Mouse (Mus musculus): ENCODE data around the gene Rfx1.

Gene Rfx1

GRCm38 (mm10) chr8:84066291-84066930 lies at the start of gene Rfx1:
Rfx1 (plus strand) TSS chr8:84066834.
- DNase-seq = peak; percentile 99

- DNase-seq = no peak
These were observed 46.9 kb upstream of the Rfx1 start for GRCm38 (mm10) chr8:84019738-84020137.

GRCm38 (mm10) chr8:84021096-84021495 lies 45.5 kb upstream of the Rfx1 start, which contains the start of gene Palm3:
Palm3 (plus strand) TSS chr8:84021471.
- no peak for DNase-seq

- DNase-seq = no peak
These were observed 45.1 kb upstream of the Rfx1 start for GRCm38 (mm10) chr8:84021569-84021968.

- DNase-seq = no peak
These were observed 43.5 kb upstream of the Rfx1 start for GRCm38 (mm10) chr8:84023085-84023484.

- DNase-seq = no peak
These were observed 43.0 kb upstream of the Rfx1 start for GRCm38 (mm10) chr8:84023631-84024030.

- peak; percentile 34 to 51 for DNase-seq
These were observed 42.5 kb upstream of the Rfx1 start for GRCm38 (mm10) chr8:84024171-84024570.

- DNase-seq = no peak
These were observed 40.8 kb upstream of the Rfx1 start for GRCm38 (mm10) chr8:84025863-84026262.

- DNase-seq = no peak
These were observed 39.2 kb upstream of the Rfx1 start for GRCm38 (mm10) chr8:84027449-84027848.

- no peak for DNase-seq
These were observed 37.4 kb upstream of the Rfx1 start for GRCm38 (mm10) chr8:84029272-84029671.

GRCm38 (mm10) chr8:84032777-84033176 lies 33.9 kb upstream of the Rfx1 start:
- DNase-seq = no peak

GRCm38 (mm10) chr8:84038015-84038414 lies 28.6 kb upstream of the Rfx1 start:
- no peak for DNase-seq

GRCm38 (mm10) chr8:84039050-84039449 lies 27.6 kb upstream of the Rfx1 start:
- DNase-seq = peak; percentile 75 to 81

- peak; percentile 20 to 49 for DNase-seq
These were observed 24.3 kb upstream of the Rfx1 start, which contains the start of gene Il27ra for GRCm38 (mm10) chr8:84042066-84042947. Il27ra (minus strand) TSS chr8:84042589.

GRCm38 (mm10) chr8:84042948-84043342 lies 23.7 kb upstream of the Rfx1 start:
- no peak for DNase-seq

- no peak for DNase-seq
These were observed 22.5 kb upstream of the Rfx1 start for GRCm38 (mm10) chr8:84044103-84044502.

- no peak for DNase-seq
These were observed 21.7 kb upstream of the Rfx1 start, which contains the start of gene Rln3 for GRCm38 (mm10) chr8:84044900-84045299. Rln3 (minus strand) TSS chr8:84045000.

- DNase-seq = no peak
These were observed 20.1 kb upstream of the Rfx1 start for GRCm38 (mm10) chr8:84046505-84046904.

- DNase-seq = no peak
These were observed 18.5 kb upstream of the Rfx1 start for GRCm38 (mm10) chr8:84048171-84048570.

GRCm38 (mm10) chr8:84052746-84053145 lies 13.9 kb upstream of the Rfx1 start:
- DNase-seq = no peak

GRCm38 (mm10) chr8:84053229-84053628 lies 13.4 kb upstream of the Rfx1 start:
- DNase-seq = no peak

- DNase-seq = no peak
These were observed 8.8 kb upstream of the Rfx1 start for GRCm38 (mm10) chr8:84057827-84058226.

- no peak for DNase-seq
These were observed 7.4 kb upstream of the Rfx1 start for GRCm38 (mm10) chr8:84059226-84059625.

- no peak for DNase-seq
These were observed 6.4 kb upstream of the Rfx1 start for GRCm38 (mm10) chr8:84060245-84060644.

Data from cerebellum, postnatal 36 days (tissue).